Mouse (Mus musculus) adrenal gland, adult (tissue): ENCODE measurements at regions not wholly inside any gene's neighbourhood (a gene's known extent, or its start where the extent isn't known, plus 50 kb on each side); places are given as distances from the start of the nearest gene placed in this dataset.

Experiments
- DNase-seq, 2 experiments: peaks; one replicate each; pipeline ENCODE4 v3.0.0; 2022 to 2023; ENCODE audit warnings: low spot score in 1 of 2; ENCODE audit not compliant: inconsistent age in 2 of 2

GRCm38 (mm10) chr10:16995010-16995409, 728.0 kb upstream of the Cited2 start:
- no peak for DNase-seq

- peak in 1 of 2 experiments; percentile 31 for DNase-seq
These were observed 726.1 kb upstream of the Cited2 start for GRCm38 (mm10) chr10:16996820-16997466.

DNA sequence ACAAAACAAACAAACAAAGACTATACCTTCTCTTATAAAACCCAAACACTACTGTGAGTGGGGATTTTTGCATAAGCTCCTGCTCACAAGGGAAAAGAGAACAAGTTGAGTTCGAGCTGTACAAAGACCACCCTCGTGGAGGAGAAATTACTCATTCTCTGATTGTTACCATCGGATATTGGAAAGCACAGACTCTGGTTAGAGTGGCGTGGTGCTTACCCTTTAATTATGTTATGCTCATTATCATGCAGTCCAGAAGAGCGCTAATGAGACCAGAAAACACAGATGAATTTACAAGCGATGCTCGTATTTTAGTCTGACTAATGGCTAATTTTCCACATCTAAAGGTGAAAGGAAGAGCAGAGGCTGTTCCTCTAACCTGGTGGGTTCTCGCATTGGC, 721.7 kb upstream of the Cited2 start:
- no peak for DNase-seq

GRCm38 (mm10) chr10:17003123-17003849, 719.7 kb upstream of the Cited2 start:
- no peak for DNase-seq

GRCm38 (mm10) chr10:17008683-17009082, 714.3 kb upstream of the Cited2 start:
- DNase-seq: peak in 1 of 2 experiments; percentile 59

DNA sequence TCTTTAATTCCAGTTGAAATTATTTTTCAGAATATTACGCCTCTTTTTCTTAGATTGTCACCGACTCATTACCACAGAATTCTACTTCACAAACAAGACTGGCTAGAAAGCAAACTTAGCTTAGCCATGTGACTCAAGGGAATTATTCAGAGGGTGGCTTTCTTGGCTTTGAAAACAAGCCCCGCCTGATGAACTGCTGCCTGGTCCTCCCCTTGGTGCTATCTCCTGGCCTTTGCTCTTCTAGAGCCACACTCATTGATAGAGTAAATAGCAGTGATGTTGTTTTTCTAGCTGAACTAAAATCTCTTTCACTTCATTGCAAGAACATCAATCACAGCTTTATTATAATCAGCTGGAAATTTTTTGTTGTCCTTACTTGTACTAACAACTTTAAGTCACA, 713.0 kb upstream of the Cited2 start:
- DNase-seq: no peak

GRCm38 (mm10) chr10:17011876-17012275, 711.1 kb upstream of the Cited2 start:
- no peak for DNase-seq

DNA sequence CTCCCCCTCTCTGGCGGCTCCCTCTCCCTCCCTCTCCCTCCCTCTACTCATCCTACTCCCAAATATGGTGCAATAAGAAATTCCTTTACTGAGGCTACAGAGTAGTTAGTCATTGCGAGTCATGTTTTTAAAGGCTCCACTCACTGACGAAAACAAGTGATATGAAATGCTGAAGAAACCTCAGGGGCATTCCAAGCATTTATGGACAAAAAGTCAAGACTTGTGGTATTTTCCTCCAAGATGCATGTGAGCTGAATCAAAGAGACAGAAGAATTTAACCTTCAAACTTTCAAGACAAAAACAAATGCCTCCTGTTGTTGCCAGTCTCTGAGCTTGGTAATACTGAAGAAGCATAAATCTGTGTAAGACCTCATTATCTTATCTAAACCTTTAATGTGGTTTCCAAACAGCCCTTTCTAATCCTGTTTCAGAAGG, 710.5 kb upstream of the Cited2 start:
- DNase-seq: peak; percentile 27 to 83

DNA sequence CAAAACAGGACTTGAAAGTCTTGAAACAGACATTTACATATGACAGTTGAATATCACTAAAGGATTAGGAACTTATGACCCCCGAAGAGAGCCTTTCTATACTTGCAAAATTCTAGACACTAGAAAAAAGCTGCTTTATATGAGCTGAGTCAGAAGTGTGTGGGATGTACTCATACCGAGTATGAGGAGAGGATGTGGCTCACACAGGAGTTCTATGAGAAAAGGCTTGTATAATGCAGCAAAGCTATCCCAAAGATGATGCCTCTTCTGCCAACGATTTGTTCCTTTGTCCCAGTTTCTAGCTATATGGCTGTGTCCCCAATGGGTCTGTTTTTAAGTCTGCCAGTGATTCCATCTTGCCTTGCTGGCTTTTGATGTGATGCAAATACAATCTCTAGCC, 708.2 kb upstream of the Cited2 start:
- DNase-seq: no peak

- DNase-seq: no peak
These were observed 706.2 kb upstream of the Cited2 start for GRCm38 (mm10) chr10:17016854-17017253.

DNA sequence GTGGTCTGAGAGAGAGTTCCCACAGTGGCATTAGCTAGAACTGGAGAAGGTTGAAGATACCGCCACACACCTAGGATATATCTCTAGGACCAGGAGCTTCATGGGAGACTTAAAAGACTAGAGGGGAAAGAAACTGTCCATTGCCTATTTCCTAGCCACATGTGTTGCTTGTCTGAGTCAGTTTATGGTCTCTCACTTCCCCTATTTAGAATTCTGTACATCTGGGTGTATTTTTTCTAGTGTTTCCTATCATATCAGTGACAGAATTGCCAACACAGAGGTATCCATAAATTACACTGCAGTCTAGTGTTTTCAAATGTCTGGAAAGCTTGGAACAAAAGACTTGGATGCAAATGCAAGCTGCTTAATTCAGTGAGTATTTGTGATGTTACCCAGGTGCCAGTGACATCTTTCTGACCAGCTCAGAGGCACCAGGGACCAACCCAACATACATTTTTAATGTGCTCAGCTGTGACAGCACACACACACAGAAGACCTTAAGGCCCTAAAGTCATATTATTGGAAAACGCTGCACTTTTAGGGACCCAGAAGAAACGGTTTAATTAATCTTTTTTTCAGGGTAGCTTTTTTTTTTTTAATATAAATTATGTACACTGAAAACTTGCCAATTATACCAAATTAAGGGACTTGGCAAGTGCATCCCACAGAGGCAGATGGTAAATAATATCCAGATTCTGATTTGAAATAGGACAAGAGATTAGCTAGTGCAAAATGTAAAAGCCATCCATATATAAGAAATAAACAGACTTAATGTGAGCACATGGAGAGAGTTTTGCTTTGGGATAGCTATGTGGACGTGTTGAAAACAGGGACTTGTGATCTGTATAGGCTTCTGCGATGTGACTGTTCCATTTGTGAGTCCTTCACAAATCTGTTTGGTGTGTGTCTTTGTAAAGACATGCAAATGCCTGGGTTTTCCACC, 700.5 kb upstream of the Cited2 start:
- no peak for DNase-seq

- DNase-seq: peak; percentile 69 to 89
These were observed 699.3 kb upstream of the Cited2 start for GRCm38 (mm10) chr10:17023571-17024293.

DNA sequence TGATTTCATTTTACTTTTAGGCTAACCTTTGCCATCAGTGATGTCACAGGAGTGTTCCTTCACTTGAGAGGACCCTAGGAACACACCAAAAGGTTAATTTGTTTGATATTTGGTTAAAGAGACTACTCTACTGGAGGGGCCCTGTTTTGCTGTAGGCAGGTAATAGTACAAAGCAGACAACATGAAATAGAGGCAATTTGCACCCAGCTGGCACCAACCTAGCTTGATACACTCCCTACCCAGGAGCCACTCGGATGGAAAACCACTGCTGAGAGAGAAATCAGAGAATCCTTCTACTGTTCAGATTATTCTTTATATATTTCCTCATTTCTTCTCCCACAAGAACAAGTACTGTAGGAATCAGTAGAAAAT, 698.7 kb upstream of the Cited2 start:
- DNase-seq: no peak

DNA sequence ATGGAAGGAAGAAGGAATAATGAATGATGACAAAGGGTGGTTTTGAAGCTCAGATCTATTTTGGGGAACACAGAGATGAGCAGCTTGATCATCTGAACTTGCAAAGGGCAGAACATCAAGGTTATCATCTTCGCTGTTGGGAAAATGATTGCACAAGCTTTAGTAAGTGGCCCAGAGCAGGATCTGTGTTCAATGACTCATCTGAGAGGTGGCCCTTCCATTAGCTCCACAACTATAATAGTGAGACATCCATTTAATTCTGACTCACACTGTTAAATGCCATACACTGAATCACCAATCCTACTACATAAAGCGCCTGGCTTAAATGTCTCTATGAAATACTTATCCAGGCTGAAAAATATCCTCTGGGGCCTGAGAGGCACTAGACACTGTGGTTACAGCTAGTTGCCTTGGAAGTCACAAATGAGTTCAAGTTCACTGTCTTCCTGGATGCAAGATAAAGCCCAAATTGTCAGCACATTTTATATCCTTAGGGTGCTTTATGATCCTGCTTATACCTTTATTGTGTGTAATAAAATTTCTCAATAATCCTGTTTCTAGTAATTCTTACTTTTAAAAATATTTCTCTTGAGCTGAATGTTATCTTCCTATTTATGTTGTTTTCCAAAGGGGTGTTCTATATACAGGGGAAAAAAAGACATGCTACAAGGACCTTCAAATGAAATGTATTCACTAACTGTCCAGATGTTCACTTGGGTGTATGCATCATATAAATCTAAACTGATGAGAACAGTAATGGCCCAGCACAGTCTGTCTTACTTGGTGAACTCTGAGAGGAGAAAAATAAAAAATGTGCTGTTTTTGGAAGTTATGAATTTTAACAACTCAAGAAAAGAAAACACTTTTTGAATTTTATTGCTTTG, 687.9 kb upstream of the Cited2 start:
- DNase-seq: peak; percentile 64 to 89

DNA sequence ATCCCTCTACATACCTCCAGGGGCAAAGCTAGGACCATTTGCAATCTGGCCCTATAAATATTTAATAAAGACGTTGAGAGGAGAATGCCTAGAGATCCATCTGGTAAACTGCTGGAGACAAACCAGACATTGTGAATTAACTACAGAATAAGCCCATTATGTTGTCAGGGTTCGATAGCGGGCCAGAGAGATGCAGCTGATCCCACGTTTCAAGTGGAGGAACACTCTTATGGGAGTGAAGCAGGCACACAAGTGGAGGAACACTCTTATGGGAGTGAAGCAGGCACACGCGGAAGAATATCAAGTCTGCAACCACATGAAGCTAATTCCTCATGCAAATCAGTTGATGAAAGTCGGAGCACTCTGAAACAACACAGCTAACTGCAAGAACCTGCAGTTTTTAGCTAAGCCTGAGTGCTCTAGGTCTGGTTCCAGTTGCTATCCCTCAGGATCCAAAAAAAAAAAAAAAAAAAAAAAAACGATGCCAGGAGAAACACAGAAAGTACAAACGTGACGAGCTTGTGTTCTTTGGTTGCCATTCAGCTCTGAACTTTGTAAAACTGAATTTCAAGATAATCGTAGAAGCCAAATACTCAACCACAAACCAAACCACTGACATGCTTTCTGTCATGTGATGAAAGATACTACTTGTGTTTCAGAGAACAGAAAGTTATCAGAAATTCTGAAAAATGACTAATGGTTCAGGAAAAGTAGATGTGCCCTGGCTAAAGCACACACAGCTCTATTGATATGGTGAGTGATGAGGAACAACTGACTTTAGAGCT, 684.6 kb upstream of the Cited2 start:
- DNase-seq: no peak

- DNase-seq: no peak
These were observed 680.9 kb upstream of the Cited2 start for GRCm38 (mm10) chr10:17042090-17042489.

DNA sequence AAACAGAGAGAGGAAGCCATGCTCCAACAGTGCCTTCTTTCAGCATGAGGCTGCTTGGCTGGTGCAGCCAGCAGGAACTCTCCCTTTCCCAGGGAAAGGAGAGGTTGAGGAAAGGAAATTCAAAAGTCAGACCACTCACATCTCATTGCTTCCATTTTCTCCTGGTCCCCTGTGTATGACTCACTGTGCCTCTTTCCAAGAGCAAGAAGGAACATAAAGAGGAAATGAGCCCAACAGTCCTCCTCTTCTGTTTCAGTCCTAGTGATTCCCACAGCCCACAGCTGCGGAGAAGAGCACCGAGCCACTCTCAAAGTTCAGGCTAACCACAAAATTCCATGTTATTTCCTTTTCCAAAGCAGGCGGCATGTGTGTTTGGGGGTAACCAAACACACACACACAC, 680.0 kb upstream of the Cited2 start:
- DNase-seq: no peak

DNA sequence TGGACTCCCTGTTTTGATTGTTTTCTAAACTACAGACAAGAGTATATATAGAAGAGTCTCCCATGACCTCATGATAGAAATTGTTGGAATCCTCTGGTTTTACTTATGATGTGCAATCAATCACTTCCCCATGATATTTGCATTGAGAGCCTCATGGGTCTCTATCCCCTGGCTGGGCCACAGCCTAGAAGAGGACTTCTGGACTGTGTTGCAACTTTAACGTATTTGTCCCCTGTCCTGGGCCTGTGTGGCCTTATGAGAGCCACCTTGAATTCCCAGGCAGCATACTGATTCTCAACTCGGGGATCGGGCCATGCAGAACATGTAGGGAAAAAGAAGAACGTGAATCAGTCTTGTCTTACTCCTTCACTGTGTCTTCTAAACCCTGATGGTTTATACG, 676.3 kb upstream of the Cited2 start:
- DNase-seq: no peak

- DNase-seq: no peak
These were observed 650.1 kb upstream of the Cited2 start for GRCm38 (mm10) chr10:17072906-17073305.
